Mouse (Mus musculus) intestine, postnatal 0 days (tissue): ENCODE data around the gene Errfi1. TPM values are rescaled to one million over a fixed set of nuclear protein-coding genes. Genes with fewer than 3 reads are reported as not detected.

Source experiments
- ATAC-seq: fragments of 200-750 bp; cut with Nextera tagmentation; 2 replicates; pipeline ENCODE4 v1.8.0; 2017; ENCODE audit warnings: mild to moderate bottlenecking, moderate TSS enrichment, moderate library complexity
- H3K27ac ChIP-seq: fragments of 300-500 bp; sonication (generic); 2 replicates; pipeline ENCODE4 v1.5.1; 2014; ENCODE audit warnings: mild to moderate bottlenecking, low read depth, low read length, moderate library complexity
- H3K27me3 ChIP-seq: fragments of 300-500 bp; sonication (generic); replicated peaks from 2 replicates; pipeline ENCODE4 v1.6.1; 2014; ENCODE audit warnings: low read length, mixed read lengths; ENCODE audit not compliant: control insufficient read depth, insufficient read depth
- H3K36me3 ChIP-seq: fragments of 300-500 bp; sonication (generic); 2 replicates; pipeline ENCODE4 v1.6.1; 2014; ENCODE audit warnings: mild to moderate bottlenecking, moderate library complexity; ENCODE audit not compliant: control insufficient read depth, insufficient read depth
- H3K4me1 ChIP-seq: fragments of 300-500 bp; sonication (generic); replicated peaks from 2 replicates; pipeline ENCODE4 v1.6.1; 2014; ENCODE audit warnings: antibody characterized with exemption, low read length, mixed read lengths; ENCODE audit not compliant: control insufficient read depth, insufficient read depth
- H3K4me2 ChIP-seq: fragments of 300-500 bp; sonication (generic); replicated peaks from 2 replicates; pipeline ENCODE4 v1.6.1; 2014; ENCODE audit warnings: low read depth, mild to moderate bottlenecking, moderate library complexity
- H3K4me3 ChIP-seq: fragments of 300-500 bp; sonication (generic); 2 replicates; pipeline ENCODE4 v1.5.1; 2014; ENCODE audit warnings: low read depth, low read length
- H3K9ac ChIP-seq: fragments of 300-500 bp; sonication (generic); 2 replicates; pipeline ENCODE4 v1.6.1; 2014; ENCODE audit warnings: mild to moderate bottlenecking, low read depth, low read length
- H3K9me3 ChIP-seq: fragments of 300-500 bp; sonication (generic); 2 replicates; pipeline ENCODE4 v1.6.1; 2016; ENCODE audit warnings: mixed run types; ENCODE audit not compliant: control insufficient read depth
- CTCF ChIP-seq: sonication (generic); IDR thresholded peaks from 2 replicates; pipeline ENCODE4 v1.5.1; 2016; ENCODE audit warnings: low read depth, mild to moderate bottlenecking, control low read depth, antibody characterized with exemption, moderate library complexity
- WGBS: fragments of 180-500 bp; shearing (Covaris S2); extraction: QIAGEN DNeasy Blood & Tissue Kit; methylation state at CpG from one replicate; pipeline ENCODE4 v1.1.7; 2014; 5-methylcytosine and 5-hydroxymethylcytosine counted together
- polyA plus RNA-seq: library from polyadenylated mRNA; unstranded; fragments of >200 nt; fragmentation: Nextera tagmentation; extraction: Ambion mirVana; gene quantifications from 2 replicates; pipeline ENCODE4 v1.2.1, GENCODE M21; 2015

The Errfi1 gene
- polyA plus RNA-seq, 1 experiment from 2014 or later, result 27.7 TPM

- Histone ChIP-seq H3K9me3 (no peaks in the 10 kb centered on the region), H3K4me2 (no peak overlapping the region), H3K4me3 (no peak overlapping the region), H3K9ac (no peak overlapping the region), H3K27me3 (no peaks in the 10 kb centered on the region), H3K36me3 (no peaks in the 10 kb centered on the region), H3K4me1 (0 out of 2 replicates have a peak, but pooled peaks cover 3% of the 10 kb centered on the region), H3K27ac (peak overlapping the region; percentile 99; the same call in 1 of the 2 replicates)
- no peak for TF ChIP-seq CTCF
- WGBS, result 43% methylated on average over 4 of the region's 4 CpGs
- no peak for ATAC-seq
These were observed 1.2 kb upstream of the Errfi1 start for GRCm38 (mm10) chr4:150852479-150852878.

- WGBS, result under 1% methylated on average over 59 of the region's 59 CpGs
- Histone ChIP-seq H3K36me3 (no peaks in the 10 kb centered on the region), H3K9me3 (no peaks in the 10 kb centered on the region)
These were observed 1.1 kb downstream of the Errfi1 start for GRCm38 (mm10) chr4:150854839-150855246.

GRCm38 (mm10) chr4:150855346-150855745, 1.6 kb downstream of the Errfi1 start:
- WGBS, result under 1% methylated on average over 36 of the region's 43 CpGs
- peak overlapping the region; percentile 99 for H3K27ac ChIP-seq
- H3K4me3 ChIP-seq, result peak overlapping the region; percentile 94
- ATAC-seq, result peak; percentile 11
- no peaks in the 10 kb centered on the region for H3K27me3 ChIP-seq
- peak overlapping the region; percentile 78 for H3K4me2 ChIP-seq
- H3K36me3 ChIP-seq, result no peaks in the 10 kb centered on the region
- H3K4me1 ChIP-seq, result peaks cover 11% of the 10 kb centered on the region; the same call in 1 of the 2 replicates
- peak overlapping the region; percentile 99 for H3K9ac ChIP-seq
- no peak for TF ChIP-seq CTCF
- no peaks in the 10 kb centered on the region for H3K9me3 ChIP-seq

More at GRCm38 (mm10) chr4:150854839-150855246, 1.1 kb downstream of the Errfi1 start:
- H3K4me3 ChIP-seq, result peak overlapping the region; percentile 94
- H3K9ac ChIP-seq, result peak overlapping the region; percentile 99
- peak overlapping the region; percentile 99 for H3K27ac ChIP-seq
- peaks cover 7% of the 10 kb centered on the region; the same call in 1 of the 2 replicates for H3K4me1 ChIP-seq
- peak overlapping the region; percentile 78 for H3K4me2 ChIP-seq
- peak; percentile 75 for ATAC-seq
- peak; percentile 79 for TF ChIP-seq CTCF
- H3K27me3 ChIP-seq, result no peaks in the 10 kb centered on the region

- no peak overlapping the region for H3K9ac ChIP-seq
- H3K27ac ChIP-seq, result no peak overlapping the region
- peaks cover 7% of the 10 kb centered on the region; the same call in 1 of the 2 replicates for H3K4me1 ChIP-seq
- whole genome bisulfite sequencing, result 34% methylated on average over 4 of the region's 4 CpGs
- no peaks in the 10 kb centered on the region for H3K27me3 ChIP-seq
- no peak for TF ChIP-seq CTCF
- H3K9me3 ChIP-seq, result no peaks in the 10 kb centered on the region
- peaks cover 6% of the 10 kb centered on the region; the same call in 1 of the 2 replicates for H3K36me3 ChIP-seq
- no peak overlapping the region for H3K4me3 ChIP-seq
- peak; percentile 22; the same call in 1 of the 2 replicates for ATAC-seq
- no peak overlapping the region for H3K4me2 ChIP-seq
These were observed 6.8 kb downstream of the Errfi1 start for GRCm38 (mm10) chr4:150860526-150860925.

- no peak overlapping the region for H3K4me2 ChIP-seq
- peaks cover 12% of the 10 kb centered on the region for H3K36me3 ChIP-seq
- no peak overlapping the region for H3K9ac ChIP-seq
- H3K27me3 ChIP-seq, result no peaks in the 10 kb centered on the region
- no peak for TF ChIP-seq CTCF
- H3K4me3 ChIP-seq, result no peak overlapping the region
- no peak overlapping the region for H3K27ac ChIP-seq
- H3K9me3 ChIP-seq, result no peaks in the 10 kb centered on the region
- H3K4me1 ChIP-seq, result peaks cover 7% of the 10 kb centered on the region; the same call in 1 of the 2 replicates
- ATAC-seq, result no peak
- WGBS, result 91% methylated on average over 2 of the region's 2 CpGs
These were observed 7.4 kb downstream of the Errfi1 start for GRCm38 (mm10) chr4:150861161-150861560.

GRCm38 (mm10) chr4:150862626-150863375, 9.1 kb downstream of the Errfi1 start:
- Histone ChIP-seq H3K9ac (no peak overlapping the region), H3K27ac (no peak overlapping the region), H3K27me3 (no peaks in the 10 kb centered on the region), H3K4me2 (no peak overlapping the region), H3K36me3 (peaks cover 28% of the 10 kb centered on the region), H3K9me3 (no peaks in the 10 kb centered on the region), H3K4me1 (peaks cover 7% of the 10 kb centered on the region; the same call in 1 of the 2 replicates), H3K4me3 (no peak overlapping the region)
- ATAC-seq, result no peak
- no peak for TF ChIP-seq CTCF
- WGBS, result 61% methylated on average over 8 of the region's 8 CpGs
